Mouse (Mus musculus) neural tube, embryonic 15.5 days (tissue): ENCODE results near the gene Anapc4. TPM values are rescaled to one million over a fixed set of nuclear protein-coding genes. Genes with fewer than 3 reads are reported as not detected.

ENCODE experiments used
- ATAC-seq: fragments of 200-750 bp; cut with Nextera tagmentation; 2 replicates; pipeline ENCODE4 v1.8.0; 2017; ENCODE audit warnings: mild to moderate bottlenecking, moderate TSS enrichment, moderate library complexity; ENCODE audit not compliant: low FRiP score
- H3K27ac ChIP-seq: fragments of 300-500 bp; sonication (generic); replicated peaks from 2 replicates; pipeline ENCODE4 v1.5.1; 2015; ENCODE audit warnings: mild to moderate bottlenecking, inconsistent platforms
- H3K27me3 ChIP-seq: fragments of 300-500 bp; sonication (generic); replicated peaks from 2 replicates; pipeline ENCODE4 v1.6.1; 2015; ENCODE audit warnings: inconsistent platforms
- H3K36me3 ChIP-seq: fragments of 300-500 bp; sonication (generic); 2 replicates; pipeline ENCODE4 v1.6.1; 2015; ENCODE audit warnings: inconsistent platforms
- H3K4me1 ChIP-seq: fragments of 300-500 bp; sonication (generic); 2 replicates; pipeline ENCODE4 v1.6.1; 2015; ENCODE audit warnings: inconsistent platforms
- H3K4me2 ChIP-seq: fragments of 300-500 bp; sonication (generic); 2 replicates; pipeline ENCODE4 v1.6.1; 2015; ENCODE audit warnings: inconsistent platforms, mild to moderate bottlenecking, moderate library complexity
- H3K4me3 ChIP-seq: fragments of 300-500 bp; sonication (generic); replicated peaks from 2 replicates; pipeline ENCODE4 v1.5.1; 2015; ENCODE audit warnings: mild to moderate bottlenecking, inconsistent platforms
- H3K9ac ChIP-seq: fragments of 300-500 bp; sonication (generic); replicated peaks from 2 replicates; pipeline ENCODE4 v1.6.1; 2015; ENCODE audit warnings: mild to moderate bottlenecking, inconsistent platforms
- H3K9me3 ChIP-seq: fragments of 300-500 bp; sonication (generic); replicated peaks from 2 replicates; pipeline ENCODE4 v1.6.1; 2016; ENCODE audit warnings: inconsistent platforms
- WGBS: fragments of 180-500 bp; shearing (Covaris S2); methylation state at CpG from one replicate; pipeline ENCODE4 v1.1.7; 2015; ENCODE audit warnings: mixed read lengths; 5-methylcytosine and 5-hydroxymethylcytosine counted together
- polyA plus RNA-seq: library from polyadenylated mRNA; unstranded; fragments of >200 nt; fragmentation: Nextera tagmentation; extraction: Ambion mirVana; gene quantifications from 2 replicates; pipeline ENCODE4 v1.2.1, GENCODE M21; 2015

The Anapc4 gene
- polyA plus RNA-seq = 99.4 and 103 TPM in 2 replicates

GRCm38 (mm10) chr5:52833761-52834274 is at the start of gene Anapc4:
Gene Anapc4, plus strand, starts transcription at chr5:52834012.
- under 1% methylated on average over 50 of the region's 50 CpGs for WGBS
- Histone ChIP-seq H3K4me2 (peak within 1 kb of the TSS; percentile 84), H3K27me3 (no peaks in the 10 kb centered on the region), H3K9ac (peak within 1 kb of the TSS; percentile 92), H3K9me3 (no peaks in the 10 kb centered on the region), H3K27ac (peak within 1 kb of the TSS; percentile 90), H3K4me3 (peak within 1 kb of the TSS; percentile 81), H3K4me1 (peaks cover 30% of the 10 kb centered on the region), H3K36me3 (peaks cover 11% of the 10 kb centered on the region)
- peak; percentile 98 for ATAC-seq

GRCm38 (mm10) chr5:52786556-52787322 is 47.1 kb upstream of the Anapc4 start:
- H3K27ac ChIP-seq = no peak overlapping the region
- no peak overlapping the region for H3K9ac ChIP-seq
- H3K27me3 ChIP-seq = no peaks in the 10 kb centered on the region
- H3K4me1 ChIP-seq = no peaks in the 10 kb centered on the region
- no peak for ATAC-seq
- 90% methylated on average over 7 of the region's 7 CpGs for WGBS
- no peak overlapping the region for H3K4me2 ChIP-seq
- 0 out of 2 replicates have a peak, but pooled peaks cover 3% of the 10 kb centered on the region for H3K36me3 ChIP-seq
- H3K9me3 ChIP-seq = no peaks in the 10 kb centered on the region
- no peak overlapping the region for H3K4me3 ChIP-seq

GRCm38 (mm10) chr5:52793230-52793629 is 40.6 kb upstream of the Anapc4 start:
- Histone ChIP-seq H3K9ac (no peak overlapping the region), H3K4me1 (no peaks in the 10 kb centered on the region), H3K4me2 (no peak overlapping the region), H3K9me3 (no peaks in the 10 kb centered on the region), H3K4me3 (no peak overlapping the region), H3K27me3 (no peaks in the 10 kb centered on the region), H3K27ac (no peak overlapping the region), H3K36me3 (peaks cover 19% of the 10 kb centered on the region)
- ATAC-seq = no peak
- WGBS = 92% methylated on average over 9 of the region's 9 CpGs

- WGBS = 91% methylated on average over 9 of the region's 9 CpGs
Observed at GRCm38 (mm10) chr5:52794109-52794508, 39.7 kb upstream of the Anapc4 start.

GRCm38 (mm10) chr5:52799274-52799985 is 34.4 kb upstream of the Anapc4 start:
- H3K9me3 ChIP-seq = no peaks in the 10 kb centered on the region
- H3K4me1 ChIP-seq = no peaks in the 10 kb centered on the region
- no peak overlapping the region for H3K4me3 ChIP-seq
- H3K4me2 ChIP-seq = no peak overlapping the region
- H3K9ac ChIP-seq = no peak overlapping the region
- H3K36me3 ChIP-seq = peaks cover 24% of the 10 kb centered on the region
- no peak for ATAC-seq
- no peaks in the 10 kb centered on the region for H3K27me3 ChIP-seq
- WGBS = 94% methylated on average over 12 of the region's 12 CpGs
- H3K27ac ChIP-seq = no peak overlapping the region

More at GRCm38 (mm10) chr5:52794109-52794508, 39.7 kb upstream of the Anapc4 start:
- Histone ChIP-seq H3K27ac (no peak overlapping the region), H3K36me3 (peaks cover 23% of the 10 kb centered on the region), H3K9ac (no peak overlapping the region), H3K4me3 (no peak overlapping the region), H3K9me3 (no peaks in the 10 kb centered on the region), H3K27me3 (no peaks in the 10 kb centered on the region), H3K4me1 (no peaks in the 10 kb centered on the region), H3K4me2 (no peak overlapping the region)
- no peak for ATAC-seq

- Histone ChIP-seq H3K36me3 (peaks cover 14% of the 10 kb centered on the region), H3K4me3 (no peak overlapping the region), H3K9me3 (no peaks in the 10 kb centered on the region), H3K27me3 (no peaks in the 10 kb centered on the region), H3K4me2 (no peak overlapping the region), H3K9ac (no peak overlapping the region), H3K4me1 (no peaks in the 10 kb centered on the region), H3K27ac (no peak overlapping the region)
- ATAC-seq = no peak
- WGBS = 92% methylated on average over 4 of the region's 4 CpGs
Observed at GRCm38 (mm10) chr5:52805801-52806200, 28.0 kb upstream of the Anapc4 start.

GRCm38 (mm10) chr5:52806349-52806748 is 27.5 kb upstream of the Anapc4 start:
- no peaks in the 10 kb centered on the region for H3K9me3 ChIP-seq
- no peak for ATAC-seq
- 86% methylated on average over 8 of the region's 8 CpGs for WGBS

GRCm38 (mm10) chr5:52807030-52807429 is 26.8 kb upstream of the Anapc4 start:
- whole genome bisulfite sequencing = 90% methylated on average over 7 of the region's 7 CpGs
- H3K36me3 ChIP-seq = peaks cover 14% of the 10 kb centered on the region
- no peaks in the 10 kb centered on the region for H3K4me1 ChIP-seq
- H3K27ac ChIP-seq = no peak overlapping the region
- H3K4me2 ChIP-seq = no peak overlapping the region
- H3K27me3 ChIP-seq = no peaks in the 10 kb centered on the region
- H3K9ac ChIP-seq = no peak overlapping the region
- no peaks in the 10 kb centered on the region for H3K9me3 ChIP-seq
- ATAC-seq = no peak
- no peak overlapping the region for H3K4me3 ChIP-seq

More at GRCm38 (mm10) chr5:52806349-52806748, 27.5 kb upstream of the Anapc4 start:
- Histone ChIP-seq H3K27ac (no peak overlapping the region), H3K9ac (no peak overlapping the region), H3K4me2 (no peak overlapping the region), H3K4me3 (no peak overlapping the region), H3K36me3 (peaks cover 14% of the 10 kb centered on the region), H3K4me1 (no peaks in the 10 kb centered on the region), H3K27me3 (no peaks in the 10 kb centered on the region)

- no peak overlapping the region for H3K9ac ChIP-seq
- no peak overlapping the region for H3K4me2 ChIP-seq
- 97% methylated on average over 6 of the region's 6 CpGs for WGBS
- H3K27me3 ChIP-seq = no peaks in the 10 kb centered on the region
- no peak overlapping the region for H3K27ac ChIP-seq
- no peak for ATAC-seq
- 0 out of 2 replicates have a peak, but pooled peaks cover 4% of the 10 kb centered on the region for H3K36me3 ChIP-seq
- no peaks in the 10 kb centered on the region for H3K4me1 ChIP-seq
- H3K4me3 ChIP-seq = no peak overlapping the region
- H3K9me3 ChIP-seq = no peaks in the 10 kb centered on the region
Observed at GRCm38 (mm10) chr5:52810446-52810845, 23.4 kb upstream of the Anapc4 start.

GRCm38 (mm10) chr5:52811056-52811455 is 22.8 kb upstream of the Anapc4 start:
- no peaks in the 10 kb centered on the region for H3K4me1 ChIP-seq
- H3K27ac ChIP-seq = no peak overlapping the region
- H3K36me3 ChIP-seq = 0 out of 2 replicates have a peak, but pooled peaks cover 4% of the 10 kb centered on the region
- H3K4me2 ChIP-seq = no peak overlapping the region
- 91% methylated on average over 14 of the region's 14 CpGs for WGBS
- no peak overlapping the region for H3K4me3 ChIP-seq
- H3K9ac ChIP-seq = no peak overlapping the region
- no peaks in the 10 kb centered on the region for H3K9me3 ChIP-seq
- no peak for ATAC-seq
- H3K27me3 ChIP-seq = no peaks in the 10 kb centered on the region

GRCm38 (mm10) chr5:52812456-52812855 is 21.4 kb upstream of the Anapc4 start:
- WGBS = 68% methylated on average over 10 of the region's 10 CpGs

More at GRCm38 (mm10) chr5:52812456-52812855, 21.4 kb upstream of the Anapc4 start:
- Histone ChIP-seq H3K4me1 (no peaks in the 10 kb centered on the region), H3K9me3 (no peaks in the 10 kb centered on the region), H3K4me2 (no peak overlapping the region), H3K27me3 (no peaks in the 10 kb centered on the region), H3K36me3 (peaks cover 11% of the 10 kb centered on the region; the same call in 1 of the 2 replicates), H3K4me3 (no peak overlapping the region), H3K9ac (no peak overlapping the region), H3K27ac (no peak overlapping the region)
- no peak for ATAC-seq
